Mouse (Mus musculus): ENCODE measurements at regions not wholly inside any gene's neighbourhood (a gene's known extent, or its start where the extent isn't known, plus 50 kb on each side); places are given as distances from the start of the nearest gene placed in this dataset.

- H3K4me2 ChIP-seq (ENCODE audit: low read depth): no peak overlapping the region
- no peaks in the 10 kb centered on the region for H3K4me1 ChIP-seq (ENCODE audit: insufficient read depth)
- no peak overlapping the region for H3K9ac ChIP-seq
- H3K27me3 ChIP-seq (ENCODE audit: insufficient read depth, low read length): no peaks in the 10 kb centered on the region
- TF ChIP-seq CTCF (IDR thresholded peaks at IDR 0.05; ENCODE audit: low read depth): no peak
- no peaks in the 10 kb centered on the region for H3K9me3 ChIP-seq (ENCODE audit: low read length)
- no peak overlapping the region for H3K4me3 ChIP-seq (ENCODE audit: low read depth, low read length)
- no peak for DNase-seq
- no peaks in the 10 kb centered on the region for H3K36me3 ChIP-seq (ENCODE audit: insufficient read depth)
- WGBS: 68% methylated on average over 15 of the region's 15 CpGs
- ATAC-seq: no peak
- no peak overlapping the region for H3K27ac ChIP-seq (ENCODE audit: low read depth, low read length)
These were observed 54.1 kb upstream of the 1700024P04Rik start for GRCm38 (mm10) chr13:99038198-99039062.

- no peak overlapping the region for H3K4me2 ChIP-seq (ENCODE audit: low read depth)
- 91% methylated on average over 4 of the region's 4 CpGs for WGBS
- H3K27me3 ChIP-seq (ENCODE audit: insufficient read depth, low read length): no peaks in the 10 kb centered on the region
- H3K36me3 ChIP-seq (ENCODE audit: insufficient read depth): no peaks in the 10 kb centered on the region
- H3K4me1 ChIP-seq (ENCODE audit: insufficient read depth): no peaks in the 10 kb centered on the region
- DNase-seq (no peak), ATAC-seq (no peak)
- H3K9ac ChIP-seq: no peak overlapping the region
- no peak overlapping the region for H3K27ac ChIP-seq (ENCODE audit: low read depth, low read length)
- H3K9me3 ChIP-seq (ENCODE audit: low read length): no peaks in the 10 kb centered on the region
- H3K4me3 ChIP-seq (ENCODE audit: low read depth, low read length): no peak overlapping the region
- TF ChIP-seq CTCF (IDR thresholded peaks at IDR 0.05; ENCODE audit: low read depth): no peak
These were observed 52.8 kb upstream of the 1700024P04Rik start for GRCm38 (mm10) chr13:99037131-99037530.
